Mouse (Mus musculus): ENCODE data around the gene Taf11. TPM values are rescaled to one million over a fixed set of nuclear protein-coding genes. Genes with fewer than 3 reads are reported as not detected.

The Taf11 gene
- polyA plus RNA-seq, 1 experiment = 28.8 TPM

- Histone ChIP-seq H3K27ac (replicated peaks; ENCODE audit: low read depth, low read length) (0 out of 2 replicates have a peak overlapping the region, but pooled peaks have one; percentile 35), H3K4me3 (ENCODE audit: insufficient read depth, low read depth, low read length) (no peak overlapping the region), H3K4me1 (ENCODE audit: control insufficient read depth, insufficient read depth, insufficient read length, low read length) (peaks cover 10% of the 10 kb centered on the region; the same call in 1 of the 2 replicates)
These were observed 23.0 kb downstream of the Taf11 start for GRCm38 (mm10) chr17:27886499-27887210.

GRCm38 (mm10) chr17:27883994-27884393, 25.6 kb downstream of the Taf11 start:
- Histone ChIP-seq H3K4me1 (ENCODE audit: control insufficient read depth, insufficient read depth, insufficient read length, low read length) (peaks cover 10% of the 10 kb centered on the region; the same call in 1 of the 2 replicates), H3K27ac (replicated peaks; ENCODE audit: low read depth, low read length) (no peak overlapping the region), H3K4me3 (ENCODE audit: insufficient read depth, low read depth, low read length) (no peak overlapping the region)

GRCm38 (mm10) chr17:27883129-27883528, 26.5 kb downstream of the Taf11 start:
- Histone ChIP-seq H3K4me3 (ENCODE audit: insufficient read depth, low read depth, low read length) (no peak overlapping the region), H3K4me1 (ENCODE audit: control insufficient read depth, insufficient read depth, insufficient read length, low read length) (peaks cover 10% of the 10 kb centered on the region; the same call in 1 of the 2 replicates), H3K27ac (replicated peaks; ENCODE audit: low read depth, low read length) (0 out of 2 replicates have a peak overlapping the region, but pooled peaks have one; percentile 13)

- H3K4me1 ChIP-seq (ENCODE audit: control insufficient read depth, insufficient read depth, insufficient read length, low read length) = peaks cover 6% of the 10 kb centered on the region
- H3K27ac ChIP-seq (replicated peaks; ENCODE audit: low read depth, low read length) = no peak overlapping the region
- no peak overlapping the region for H3K4me3 ChIP-seq (ENCODE audit: insufficient read depth, low read depth, low read length)
These were observed 28.1 kb downstream of the Taf11 start for GRCm38 (mm10) chr17:27881518-27881917.

GRCm38 (mm10) chr17:27874510-27874909, 35.1 kb downstream of the Taf11 start:
- H3K4me1 ChIP-seq (ENCODE audit: control insufficient read depth, insufficient read depth, insufficient read length, low read length) = peaks cover 7% of the 10 kb centered on the region
- H3K27ac ChIP-seq (replicated peaks; ENCODE audit: low read depth, low read length) = no peak overlapping the region
- no peak overlapping the region for H3K4me3 ChIP-seq (ENCODE audit: insufficient read depth, low read depth, low read length)

GRCm38 (mm10) chr17:27873583-27873982, 36.1 kb downstream of the Taf11 start:
- H3K4me1 ChIP-seq (ENCODE audit: control insufficient read depth, insufficient read depth, insufficient read length, low read length) = peaks cover 7% of the 10 kb centered on the region
- no peak overlapping the region for H3K4me3 ChIP-seq (ENCODE audit: insufficient read depth, low read depth, low read length)

GRCm38 (mm10) chr17:27871851-27872250, 37.8 kb downstream of the Taf11 start:
- H3K4me1 ChIP-seq (ENCODE audit: control insufficient read depth, insufficient read depth, insufficient read length, low read length) = peaks cover 4% of the 10 kb centered on the region; the same call in 1 of the 2 replicates
- H3K27ac ChIP-seq (replicated peaks; ENCODE audit: low read depth, low read length) = no peak overlapping the region
- H3K4me3 ChIP-seq (ENCODE audit: insufficient read depth, low read depth, low read length) = no peak overlapping the region

More at GRCm38 (mm10) chr17:27873583-27873982, 36.1 kb downstream of the Taf11 start:
- H3K27ac ChIP-seq (replicated peaks; ENCODE audit: low read depth, low read length) = no peak overlapping the region

- no peak overlapping the region for H3K27ac ChIP-seq (replicated peaks; ENCODE audit: low read depth, low read length)
- H3K4me3 ChIP-seq (ENCODE audit: insufficient read depth, low read depth, low read length) = no peak overlapping the region
- H3K4me1 ChIP-seq (ENCODE audit: control insufficient read depth, insufficient read depth, insufficient read length, low read length) = no peaks in the 10 kb centered on the region
These were observed 42.9 kb downstream of the Taf11 start for GRCm38 (mm10) chr17:27866737-27867136.

- H3K27ac ChIP-seq (replicated peaks; ENCODE audit: low read depth, low read length) = no peak overlapping the region
These were observed 44.2 kb downstream of the Taf11 start for GRCm38 (mm10) chr17:27865461-27865860.

GRCm38 (mm10) chr17:27859131-27859530, 50.5 kb downstream of the Taf11 start:
- Histone ChIP-seq H3K4me3 (ENCODE audit: insufficient read depth, low read depth, low read length) (0 out of 2 replicates have a peak overlapping the region, but pooled peaks have one; percentile 16), H3K27ac (replicated peaks; ENCODE audit: low read depth, low read length) (0 out of 2 replicates have a peak overlapping the region, but pooled peaks have one; percentile 85), H3K4me1 (ENCODE audit: control insufficient read depth, insufficient read depth, insufficient read length, low read length) (peaks cover 5% of the 10 kb centered on the region; the same call in 1 of the 2 replicates)

More at GRCm38 (mm10) chr17:27865461-27865860, 44.2 kb downstream of the Taf11 start:
- no peaks in the 10 kb centered on the region for H3K4me1 ChIP-seq (ENCODE audit: control insufficient read depth, insufficient read depth, insufficient read length, low read length)
- H3K4me3 ChIP-seq (ENCODE audit: insufficient read depth, low read depth, low read length) = no peak overlapping the region

GRCm38 (mm10) chr17:27857649-27858475, 51.8 kb downstream of the Taf11 start:
- Histone ChIP-seq H3K4me1 (ENCODE audit: control insufficient read depth, insufficient read depth, insufficient read length, low read length) (peaks cover 5% of the 10 kb centered on the region; the same call in 1 of the 2 replicates), H3K27ac (replicated peaks; ENCODE audit: low read depth, low read length) (peak overlapping the region; percentile 85), H3K4me3 (ENCODE audit: insufficient read depth, low read depth, low read length) (peak overlapping the region; percentile 96)

- H3K4me1 ChIP-seq (ENCODE audit: control insufficient read depth, insufficient read depth, insufficient read length, low read length) = peaks cover 5% of the 10 kb centered on the region
- peak overlapping the region; percentile 65 for H3K27ac ChIP-seq (replicated peaks; ENCODE audit: low read depth, low read length)
- H3K4me3 ChIP-seq (ENCODE audit: insufficient read depth, low read depth, low read length) = peak overlapping the region; percentile 96
These were observed 52.6 kb downstream of the Taf11 start for GRCm38 (mm10) chr17:27856798-27857648.

- H3K4me3 ChIP-seq (ENCODE audit: insufficient read depth, low read depth, low read length) = peak within 1 kb of the TSS; percentile 96
- H3K27ac ChIP-seq (replicated peaks; ENCODE audit: low read depth, low read length) = peak within 1 kb of the TSS; percentile 65
- H3K4me1 ChIP-seq (ENCODE audit: control insufficient read depth, insufficient read depth, insufficient read length, low read length) = peaks cover 5% of the 10 kb centered on the region
These were observed 53.3 kb downstream of the Taf11 start, which contains the start of gene Uhrf1bp1 for GRCm38 (mm10) chr17:27856265-27856797. Gene Uhrf1bp1 (plus strand): TSS chr17:27856441.
